Mouse (Mus musculus) spleen, adult 12 weeks (tissue): ENCODE data around the gene Fgf23.

Experiments used
- DNase-seq: peaks from one replicate; pipeline ENCODE4 v3.0.0; 2022; ENCODE audit warnings: low spot score

Gene Fgf23

GRCm38 (mm10) chr6:127114753-127115456 lies 42.2 kb downstream of the Fgf23 start:
- no peak for DNase-seq

GRCm38 (mm10) chr6:127122221-127122806 lies 49.6 kb downstream of the Fgf23 start:
- no peak for DNase-seq

GRCm38 (mm10) chr6:127122996-127123395 lies 50.3 kb downstream of the Fgf23 start:
- DNase-seq, result no peak

- DNase-seq, result no peak
Observed at GRCm38 (mm10) chr6:127123506-127123905, 50.8 kb downstream of the Fgf23 start.

GRCm38 (mm10) chr6:127129659-127130058 lies 57.0 kb downstream of the Fgf23 start:
- DNase-seq, result no peak

GRCm38 (mm10) chr6:127130377-127130776 lies 57.7 kb downstream of the Fgf23 start:
- DNase-seq, result no peak
